Mouse (Mus musculus) midbrain, embryonic 14.5 days (tissue): Measurements from ENCODE around the gene Gzmd. TPM values are rescaled to one million over a fixed set of nuclear protein-coding genes. Genes with fewer than 3 reads are reported as not detected.
"Not testable (repeated sequence)": the region's sequence is repeated elsewhere in the genome, so short reads cannot be mapped to it uniquely, and the experiment has no call there.

ENCODE experiments used
- ATAC-seq: fragments of 200-750 bp; cut with Nextera tagmentation; 2 replicates; pipeline ENCODE4 v1.8.0; 2017; ENCODE audit warnings: moderate number of reproducible peaks, moderate library complexity; ENCODE audit not compliant: low FRiP score, low TSS enrichment
- DNase-seq: peaks from one replicate; pipeline ENCODE4 v3.0.0-alpha.2; 2015
- H3K27ac ChIP-seq: fragments of 300-500 bp; sonication (generic); replicated peaks from 2 replicates; pipeline ENCODE4 v1.5.1; 2014; ENCODE audit warnings: mild to moderate bottlenecking, low read depth, low read length, moderate library complexity
- H3K27me3 ChIP-seq: fragments of 300-500 bp; sonication (generic); 2 replicates; pipeline ENCODE4 v1.6.1; 2014; ENCODE audit warnings: low read length, control low read depth, mixed read lengths; ENCODE audit not compliant: control insufficient read depth, insufficient read depth
- H3K36me3 ChIP-seq: fragments of 300-500 bp; sonication (generic); 2 replicates; pipeline ENCODE4 v1.6.1; 2014; ENCODE audit warnings: low read length, control low read depth; ENCODE audit not compliant: control insufficient read depth, insufficient read depth
- H3K4me1 ChIP-seq: fragments of 300-500 bp; sonication (generic); 2 replicates; pipeline ENCODE4 v1.6.1; 2014; ENCODE audit warnings: mild to moderate bottlenecking, antibody characterized with exemption, low read length, control low read depth; ENCODE audit not compliant: control insufficient read depth, insufficient read depth
- H3K4me2 ChIP-seq: fragments of 300-500 bp; sonication (generic); 2 replicates; pipeline ENCODE4 v1.6.1; 2014; ENCODE audit warnings: mild to moderate bottlenecking, low read length, moderate library complexity
- H3K4me3 ChIP-seq: fragments of 300-500 bp; sonication (generic); replicated peaks from 2 replicates; pipeline ENCODE4 v1.5.1; 2014; ENCODE audit warnings: low read depth, low read length
- H3K9ac ChIP-seq: fragments of 300-500 bp; sonication (generic); replicated peaks from 2 replicates; pipeline ENCODE4 v1.6.1; 2014; ENCODE audit warnings: mild to moderate bottlenecking, low read length, moderate library complexity
- H3K9me3 ChIP-seq: fragments of 300-500 bp; sonication (generic); 2 replicates; pipeline ENCODE4 v1.6.1; 2016; ENCODE audit warnings: low read length, control low read depth, mixed read lengths; ENCODE audit not compliant: control insufficient read depth
- WGBS: fragments of 180-500 bp; shearing (Covaris S2); extraction: QIAGEN DNeasy Blood & Tissue Kit; methylation state at CpG from one replicate; pipeline ENCODE4 v1.1.7; 2014; 5-methylcytosine and 5-hydroxymethylcytosine counted together
- polyA plus RNA-seq: library from polyadenylated mRNA; unstranded; fragments of >200 nt; fragmentation: Nextera tagmentation; extraction: Ambion mirVana; gene quantifications from 2 replicates; pipeline ENCODE4 v1.2.1, GENCODE M21; 2014

Gene Gzmd
- polyA plus RNA-seq, 1 experiment from 2014 or later, result not detected

DNA sequence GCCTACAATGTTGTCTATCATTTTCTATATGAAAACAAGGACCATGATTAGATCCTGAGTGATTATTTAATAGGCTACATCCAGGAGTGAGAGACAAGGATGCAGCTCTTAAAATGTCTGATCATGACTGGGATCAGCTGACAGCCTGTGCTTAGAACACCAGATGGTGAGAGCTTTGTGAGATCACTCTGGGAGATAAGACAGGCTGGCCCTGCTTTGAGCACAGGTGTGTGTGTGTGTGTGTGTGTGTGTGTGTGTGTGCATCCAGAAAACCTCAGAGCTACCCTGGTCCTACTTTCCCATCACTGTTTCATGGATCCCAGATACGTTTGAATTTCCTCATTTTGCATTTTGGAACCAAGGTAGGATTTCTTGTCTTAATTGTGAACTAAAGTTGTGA lies 1.3 kb upstream of the Gzmd start:
- not testable (repeated sequence) for H3K4me3 ChIP-seq, DNase-seq, H3K4me1 ChIP-seq, H3K27ac ChIP-seq, H3K9me3 ChIP-seq, ATAC-seq, H3K36me3 ChIP-seq, H3K9ac ChIP-seq, H3K27me3 ChIP-seq, H3K4me2 ChIP-seq
- WGBS, result 87% methylated on average over 1 of the region's 1 CpGs

DNA sequence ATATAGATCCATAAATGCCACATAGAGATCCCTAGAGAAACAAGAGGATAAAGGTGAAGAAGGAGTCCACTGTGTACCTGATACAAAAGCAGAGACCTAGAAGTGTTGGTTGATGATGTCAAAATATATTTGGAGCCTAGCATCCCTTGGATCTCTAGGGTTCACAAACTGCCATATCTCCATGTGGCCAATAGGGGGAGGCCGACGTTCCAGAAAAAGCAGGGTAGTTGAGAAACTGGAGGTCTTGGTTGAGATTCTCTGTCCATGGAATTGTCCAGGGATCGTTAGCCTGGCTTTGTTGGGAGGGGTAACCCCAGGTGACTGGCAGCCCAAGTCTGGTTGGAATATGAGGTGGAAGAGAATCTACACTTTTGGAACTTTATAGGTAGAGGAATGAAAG lies 4.1 kb downstream of the Gzmd start:
- no peak for DNase-seq
- Histone ChIP-seq H3K4me2 (no peak overlapping the region), H3K27ac (no peak overlapping the region), H3K4me3 (no peak overlapping the region), H3K27me3 (no peaks in the 10 kb centered on the region), H3K4me1 (no peaks in the 10 kb centered on the region), H3K36me3 (no peaks in the 10 kb centered on the region), H3K9me3 (no peaks in the 10 kb centered on the region), H3K9ac (no peak overlapping the region)
- 49% methylated on average over 3 of the region's 3 CpGs for WGBS
- ATAC-seq, result no peak

GRCm38 (mm10) chr14:56123516-56123915 lies 8.9 kb downstream of the Gzmd start:
- no peaks in the 10 kb centered on the region for H3K27me3 ChIP-seq

DNA sequence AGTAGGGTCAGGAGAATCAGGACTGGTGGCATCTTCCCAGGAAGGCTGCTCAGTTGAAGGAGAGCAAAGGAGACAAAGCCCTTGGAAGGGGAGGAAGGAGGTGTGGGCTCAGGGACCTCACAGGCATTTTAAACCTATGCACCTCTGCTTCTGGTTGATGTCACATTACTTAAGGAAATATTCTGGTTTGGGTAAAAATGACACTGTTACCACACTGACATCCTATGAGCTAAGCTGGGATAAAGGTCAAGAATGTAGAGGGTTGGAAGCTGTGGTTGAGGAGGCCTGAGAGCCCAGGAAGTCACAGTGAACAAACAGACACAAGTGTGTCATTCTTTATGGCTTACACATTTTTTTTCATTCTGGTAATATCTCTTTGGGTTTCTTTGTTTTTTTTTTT lies 11.9 kb downstream of the Gzmd start, which contains the start of gene Gzme:
Gene Gzme, minus strand, starts transcription at position 101 of the 400 bp plus-strand sequence.
- no peak within 1 kb of the TSS for H3K4me3 ChIP-seq
- DNase-seq, result no peak

More at GRCm38 (mm10) chr14:56123516-56123915, 8.9 kb downstream of the Gzmd start:
- H3K4me3 ChIP-seq, result no peak overlapping the region
- ATAC-seq, result no peak
- H3K36me3 ChIP-seq, result no peaks in the 10 kb centered on the region
- 87% methylated on average over 3 of the region's 3 CpGs for WGBS
- no peak overlapping the region for H3K27ac ChIP-seq
- DNase-seq, result no peak
- no peaks in the 10 kb centered on the region for H3K9me3 ChIP-seq
- H3K4me2 ChIP-seq, result no peak overlapping the region
- H3K9ac ChIP-seq, result no peak overlapping the region
- no peaks in the 10 kb centered on the region for H3K4me1 ChIP-seq

DNA sequence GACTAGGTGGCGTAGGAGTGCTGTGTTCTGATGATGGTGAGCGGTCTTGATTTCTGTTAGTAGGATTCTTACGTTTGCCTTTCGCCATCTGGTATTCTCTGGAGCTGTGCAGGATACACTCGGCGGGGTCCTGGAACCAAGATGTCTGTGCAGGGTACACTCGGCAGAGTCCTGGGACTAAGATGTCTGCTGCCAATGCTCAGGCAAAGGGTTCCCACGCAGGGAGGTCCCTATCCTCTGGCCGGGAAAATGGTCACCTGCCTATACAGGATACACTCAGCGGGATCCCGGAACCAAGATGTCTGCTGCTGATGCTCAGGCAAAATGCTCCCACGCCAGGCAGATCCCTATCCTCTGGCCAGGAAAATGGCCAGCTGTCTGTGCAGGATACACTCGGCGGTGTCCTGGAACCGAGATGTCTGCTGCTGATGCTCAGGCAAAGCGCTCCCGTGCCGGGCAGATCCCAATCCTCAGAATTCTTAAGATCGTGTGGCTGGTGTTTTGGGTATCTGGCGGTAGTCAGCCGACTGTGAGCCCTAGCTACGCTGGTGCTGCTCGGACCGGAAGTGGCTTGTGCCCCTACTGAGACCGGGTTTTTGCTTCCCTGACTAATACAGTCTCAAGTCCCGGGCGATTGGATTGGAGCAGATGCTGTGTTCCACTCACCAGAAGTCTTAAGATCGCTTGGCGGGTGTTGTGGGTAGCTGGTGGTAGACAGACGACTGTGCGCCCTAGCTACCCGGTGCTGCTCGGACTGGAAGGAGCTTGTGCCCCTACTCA lies 16.7 kb downstream of the Gzmd start:
- H3K9ac ChIP-seq, H3K36me3 ChIP-seq, H3K9me3 ChIP-seq, ATAC-seq, H3K4me3 ChIP-seq, H3K4me1 ChIP-seq, H3K27ac ChIP-seq, H3K4me2 ChIP-seq, H3K27me3 ChIP-seq, DNase-seq: not testable (repeated sequence)
- WGBS, result 92% methylated on average over 33 of the region's 33 CpGs

More for the DNA sequence above, 11.9 kb downstream of the Gzmd start, which contains the start of gene Gzme:
- no peaks in the 10 kb centered on the region for H3K27me3 ChIP-seq
- no peaks in the 10 kb centered on the region for H3K36me3 ChIP-seq
- H3K27ac ChIP-seq, result no peak within 1 kb of the TSS
- H3K4me1 ChIP-seq, result no peaks in the 10 kb centered on the region
- H3K4me2 ChIP-seq, result no peak within 1 kb of the TSS
- no peaks in the 10 kb centered on the region for H3K9me3 ChIP-seq
- H3K9ac ChIP-seq, result no peak within 1 kb of the TSS
- no peak for ATAC-seq

- H3K36me3 ChIP-seq, result no peaks in the 10 kb centered on the region
- no peak overlapping the region for H3K4me3 ChIP-seq
- ATAC-seq (no peak), DNase-seq (no peak)
- no peak overlapping the region for H3K4me2 ChIP-seq
- no peaks in the 10 kb centered on the region for H3K27me3 ChIP-seq
- no peaks in the 10 kb centered on the region for H3K9me3 ChIP-seq
- H3K9ac ChIP-seq, result no peak overlapping the region
- no peaks in the 10 kb centered on the region for H3K4me1 ChIP-seq
- no peak overlapping the region for H3K27ac ChIP-seq
- 84% methylated on average over 13 of the region's 13 CpGs for WGBS
Measured at GRCm38 (mm10) chr14:56105447-56106180, 26.8 kb downstream of the Gzmd start.

GRCm38 (mm10) chr14:56105016-56105415 lies 27.4 kb downstream of the Gzmd start:
- H3K4me2 ChIP-seq, result no peak overlapping the region
- H3K27me3 ChIP-seq, result no peaks in the 10 kb centered on the region
- H3K4me3 ChIP-seq, result no peak overlapping the region
- ATAC-seq, result no peak
- no peaks in the 10 kb centered on the region for H3K4me1 ChIP-seq
- H3K36me3 ChIP-seq, result no peaks in the 10 kb centered on the region
- H3K27ac ChIP-seq, result no peak overlapping the region
- no peak overlapping the region for H3K9ac ChIP-seq
- WGBS, result 97% methylated on average over 5 of the region's 5 CpGs
- DNase-seq, result no peak
- H3K9me3 ChIP-seq, result no peaks in the 10 kb centered on the region

DNA sequence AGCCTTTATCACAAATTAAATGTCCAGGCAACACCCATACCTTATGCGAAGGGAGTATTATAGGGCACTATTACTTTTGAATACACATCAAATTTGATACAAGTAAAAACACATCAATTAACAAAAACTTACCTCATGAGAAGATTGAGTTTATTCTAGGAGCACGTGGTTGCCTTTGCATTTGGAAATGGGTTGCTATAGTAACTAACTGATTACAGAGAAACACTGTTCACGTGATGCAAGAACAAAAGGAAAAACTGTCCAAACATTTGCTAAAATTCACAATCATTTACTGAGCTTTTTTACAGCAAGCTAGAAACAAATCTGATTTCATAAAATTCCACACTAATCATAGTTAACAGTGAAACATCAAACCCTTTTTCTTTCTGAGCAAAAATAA lies 29.0 kb downstream of the Gzmd start:
- ATAC-seq (no peak), DNase-seq (peak; percentile 3)
- Histone ChIP-seq H3K27me3 (no peaks in the 10 kb centered on the region), H3K27ac (no peak overlapping the region), H3K9me3 (no peaks in the 10 kb centered on the region), H3K36me3 (no peaks in the 10 kb centered on the region), H3K4me1 (no peaks in the 10 kb centered on the region), H3K9ac (no peak overlapping the region), H3K4me2 (no peak overlapping the region), H3K4me3 (no peak overlapping the region)
- WGBS, result 64% methylated on average over 3 of the region's 3 CpGs

- no peaks in the 10 kb centered on the region for H3K9me3 ChIP-seq
- WGBS, result 79% methylated on average over 10 of the region's 10 CpGs
- DNase-seq (no peak), ATAC-seq (no peak)
- H3K4me1 ChIP-seq, result no peaks in the 10 kb centered on the region
- no peak within 1 kb of the TSS for H3K4me2 ChIP-seq
- no peaks in the 10 kb centered on the region for H3K36me3 ChIP-seq
- H3K9ac ChIP-seq, result no peak within 1 kb of the TSS
- H3K27me3 ChIP-seq, result no peaks in the 10 kb centered on the region
- H3K4me3 ChIP-seq, result no peak within 1 kb of the TSS
- no peak within 1 kb of the TSS for H3K27ac ChIP-seq
Measured at GRCm38 (mm10) chr14:56102386-56102785, 30.0 kb downstream of the Gzmd start, which contains the start of gene Ctsg. Gene Ctsg (minus strand): TSS chr14:56102574.
